Mouse (Mus musculus): ENCODE data around the gene Ptprk. TPM values are rescaled to one million over a fixed set of nuclear protein-coding genes. Genes with fewer than 3 reads are reported as not detected.

Gene Ptprk
- polyA plus RNA-seq, 1 experiment from 2014 or later, result 29.6 TPM

DNA sequence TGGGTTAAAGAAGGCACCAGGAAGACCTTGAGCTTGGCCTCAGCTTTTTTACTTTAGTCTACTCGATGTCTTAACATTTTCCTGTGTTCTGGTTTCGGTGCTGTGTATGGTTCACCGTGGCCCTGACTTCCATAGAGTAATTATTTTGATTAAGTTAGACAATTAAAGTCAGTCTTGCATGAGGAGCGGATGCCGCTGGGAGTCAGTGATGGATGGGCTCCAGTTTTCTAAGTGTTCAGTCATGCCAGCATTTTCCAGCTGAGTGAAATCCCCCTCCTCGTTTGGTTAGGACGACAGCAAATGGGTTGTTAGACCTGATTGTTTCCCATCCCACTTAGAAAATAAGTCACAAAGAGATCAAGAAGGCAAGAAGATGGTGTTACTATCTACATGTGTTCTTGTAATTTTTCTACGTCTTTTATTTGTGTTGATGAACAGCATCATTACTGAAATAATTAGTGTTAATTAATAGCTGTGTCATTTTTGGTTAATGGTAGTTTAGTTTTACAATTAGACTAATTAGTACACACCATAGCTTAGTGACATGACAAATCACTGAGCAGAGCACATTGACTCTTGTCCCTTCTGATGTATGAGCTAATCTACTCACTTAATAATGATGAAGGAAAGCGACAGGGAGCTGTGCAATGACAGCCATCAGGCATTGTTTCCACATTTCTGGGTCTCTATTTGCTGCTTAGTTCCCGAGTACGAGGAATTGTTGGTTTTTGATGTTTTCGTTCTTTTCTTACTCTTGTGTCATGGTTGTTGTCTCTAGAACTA is 390.3 kb downstream of the Ptprk start:
- no peaks in the 10 kb centered on the region for H3K27me3 ChIP-seq (ENCODE audit: control insufficient read depth, insufficient read depth, low read length)
- no peak overlapping the region for H3K4me2 ChIP-seq (replicated peaks; ENCODE audit: low read depth, low read length)
- ATAC-seq (ENCODE audit: low FRiP score), result peak; percentile 79
- peak; percentile 33 for DNase-seq (ENCODE audit: low spot score)
- no peak overlapping the region for H3K9ac ChIP-seq (ENCODE audit: low read depth, low read length)
- no peaks in the 10 kb centered on the region for H3K9me3 ChIP-seq (ENCODE audit: control insufficient read depth, low read length)
- no peaks in the 10 kb centered on the region for H3K36me3 ChIP-seq (ENCODE audit: control insufficient read depth, insufficient read depth, low read length)
- H3K4me3 ChIP-seq (ENCODE audit: low read depth, low read length), result no peak overlapping the region
- 44% methylated on average over 12 of the region's 12 CpGs for WGBS
- H3K4me1 ChIP-seq (replicated peaks; ENCODE audit: control insufficient read depth, insufficient read depth, low read length), result no peaks in the 10 kb centered on the region
- H3K27ac ChIP-seq (ENCODE audit: low read depth, low read length), result no peak overlapping the region

DNA sequence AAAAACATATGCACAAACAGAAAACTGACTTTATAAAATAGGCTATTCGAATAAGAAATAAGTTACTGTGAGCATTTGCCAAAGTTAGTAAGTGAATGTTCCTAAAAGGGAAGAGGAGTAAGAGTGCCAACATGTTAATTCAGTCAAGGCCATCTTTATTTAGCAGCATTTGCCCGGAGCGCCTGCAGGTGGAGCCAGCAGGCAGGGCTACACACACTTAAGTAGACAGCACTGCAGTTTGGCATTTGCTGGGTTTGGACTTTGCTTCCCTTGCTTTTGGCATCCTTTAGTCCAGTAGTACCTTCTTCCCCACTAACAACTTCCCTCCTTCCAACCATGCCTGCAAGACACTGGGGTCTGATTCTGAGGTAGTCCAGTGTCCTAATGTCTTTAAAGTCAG is 411.0 kb downstream of the Ptprk start:
- no peaks in the 10 kb centered on the region for H3K27me3 ChIP-seq (ENCODE audit: control insufficient read depth, insufficient read depth, low read length)
- H3K4me1 ChIP-seq (replicated peaks; ENCODE audit: control insufficient read depth, insufficient read depth, low read length), result no peaks in the 10 kb centered on the region
- no peak overlapping the region for H3K4me3 ChIP-seq (ENCODE audit: low read depth, low read length)
- ATAC-seq (ENCODE audit: low FRiP score), result peak; percentile 70
- no peak overlapping the region for H3K9ac ChIP-seq (ENCODE audit: low read depth, low read length)
- no peaks in the 10 kb centered on the region for H3K36me3 ChIP-seq (ENCODE audit: control insufficient read depth, insufficient read depth, low read length)
- DNase-seq (ENCODE audit: low spot score), result peak; percentile 41
- no peak overlapping the region for H3K27ac ChIP-seq (ENCODE audit: low read depth, low read length)
- WGBS, result 32% methylated on average over 3 of the region's 3 CpGs
- no peaks in the 10 kb centered on the region for H3K9me3 ChIP-seq (ENCODE audit: control insufficient read depth, low read length)
- no peak overlapping the region for H3K4me2 ChIP-seq (replicated peaks; ENCODE audit: low read depth, low read length)

- ATAC-seq (ENCODE audit: low FRiP score), result no peak
- Histone ChIP-seq H3K4me1 (replicated peaks; ENCODE audit: control insufficient read depth, insufficient read depth, low read length) (0 out of 2 replicates have a peak, but pooled peaks cover 2% of the 10 kb centered on the region), H3K27me3 (ENCODE audit: control insufficient read depth, insufficient read depth, low read length) (no peaks in the 10 kb centered on the region), H3K9me3 (ENCODE audit: control insufficient read depth, low read length) (no peaks in the 10 kb centered on the region), H3K4me3 (ENCODE audit: low read depth, low read length) (no peak overlapping the region), H3K27ac (ENCODE audit: low read depth, low read length) (no peak overlapping the region), H3K4me2 (replicated peaks; ENCODE audit: low read depth, low read length) (no peak overlapping the region), H3K9ac (ENCODE audit: low read depth, low read length) (no peak overlapping the region), H3K36me3 (ENCODE audit: control insufficient read depth, insufficient read depth, low read length) (no peaks in the 10 kb centered on the region)
- WGBS, result 86% methylated on average over 1 of the region's 1 CpGs
- no peak for DNase-seq (ENCODE audit: low spot score)
Observed at GRCm38 (mm10) chr10:28491006-28491405, 416.4 kb downstream of the Ptprk start.

DNA sequence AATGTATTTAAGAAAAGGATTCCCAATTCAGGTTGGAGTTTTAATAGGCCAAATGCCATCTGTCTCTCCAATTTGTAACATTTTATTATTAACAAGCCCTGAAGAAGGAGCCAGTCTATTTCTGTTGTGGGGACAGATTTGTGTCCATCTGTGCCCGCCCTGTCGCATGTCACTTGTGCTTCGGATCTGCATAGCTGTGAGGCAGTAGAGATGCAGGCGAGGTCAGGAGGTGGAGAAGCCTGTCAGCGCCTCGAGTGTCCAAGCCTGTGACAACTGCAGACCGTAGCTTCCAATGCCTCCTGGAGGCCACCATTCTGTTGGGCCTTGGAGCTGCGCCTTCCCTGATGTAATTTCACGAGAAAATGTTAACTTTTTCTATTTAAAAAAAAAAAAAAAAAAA is 417.6 kb downstream of the Ptprk start:
- WGBS, result 30% methylated on average over 9 of the region's 9 CpGs

DNA sequence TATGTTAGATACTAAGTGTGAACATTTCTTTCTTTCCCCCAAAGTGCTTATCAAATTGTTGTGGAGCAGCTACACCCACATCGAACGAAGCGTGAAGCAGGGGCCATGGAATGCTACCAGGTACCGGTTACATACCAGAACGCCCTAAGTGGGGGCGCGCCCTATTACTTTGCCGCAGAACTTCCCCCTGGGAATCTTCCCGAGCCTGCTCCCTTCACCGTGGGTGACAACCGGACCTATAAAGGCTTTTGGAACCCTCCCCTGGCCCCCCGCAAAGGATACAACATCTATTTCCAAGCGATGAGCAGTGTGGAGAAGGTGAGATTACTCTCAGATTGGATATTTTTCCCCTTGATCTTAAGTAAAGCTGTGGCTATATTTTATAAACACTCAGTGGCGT is 418.2 kb downstream of the Ptprk start:
- WGBS, result 24% methylated on average over 14 of the region's 14 CpGs
- Histone ChIP-seq H3K27me3 (ENCODE audit: control insufficient read depth, insufficient read depth, low read length) (no peaks in the 10 kb centered on the region), H3K4me3 (ENCODE audit: low read depth, low read length) (no peak overlapping the region), H3K4me2 (replicated peaks; ENCODE audit: low read depth, low read length) (peak overlapping the region; percentile 32), H3K36me3 (ENCODE audit: control insufficient read depth, insufficient read depth, low read length) (no peaks in the 10 kb centered on the region), H3K9ac (ENCODE audit: low read depth, low read length) (no peak overlapping the region), H3K4me1 (replicated peaks; ENCODE audit: control insufficient read depth, insufficient read depth, low read length) (0 out of 2 replicates have a peak, but pooled peaks cover 2% of the 10 kb centered on the region), H3K27ac (ENCODE audit: low read depth, low read length) (peak overlapping the region; percentile 24; the same call in 1 of the 2 replicates), H3K9me3 (ENCODE audit: control insufficient read depth, low read length) (no peaks in the 10 kb centered on the region)
- peak; percentile 18 for DNase-seq (ENCODE audit: low spot score)
- peak; percentile 23; the same call in 1 of the 2 replicates for ATAC-seq (ENCODE audit: low FRiP score)

More for the DNA sequence above, 417.6 kb downstream of the Ptprk start:
- Histone ChIP-seq H3K27ac (ENCODE audit: low read depth, low read length) (no peak overlapping the region), H3K36me3 (ENCODE audit: control insufficient read depth, insufficient read depth, low read length) (no peaks in the 10 kb centered on the region), H3K27me3 (ENCODE audit: control insufficient read depth, insufficient read depth, low read length) (no peaks in the 10 kb centered on the region), H3K4me3 (ENCODE audit: low read depth, low read length) (no peak overlapping the region), H3K9me3 (ENCODE audit: control insufficient read depth, low read length) (no peaks in the 10 kb centered on the region), H3K4me2 (replicated peaks; ENCODE audit: low read depth, low read length) (no peak overlapping the region), H3K9ac (ENCODE audit: low read depth, low read length) (no peak overlapping the region), H3K4me1 (replicated peaks; ENCODE audit: control insufficient read depth, insufficient read depth, low read length) (0 out of 2 replicates have a peak, but pooled peaks cover 2% of the 10 kb centered on the region)
- peak; percentile 29 for DNase-seq (ENCODE audit: low spot score)
- ATAC-seq (ENCODE audit: low FRiP score), result peak; percentile 45; the same call in 1 of the 2 replicates

- Histone ChIP-seq H3K4me1 (replicated peaks; ENCODE audit: control insufficient read depth, insufficient read depth, low read length) (0 out of 2 replicates have a peak, but pooled peaks cover 2% of the 10 kb centered on the region), H3K4me3 (ENCODE audit: low read depth, low read length) (no peak overlapping the region), H3K4me2 (replicated peaks; ENCODE audit: low read depth, low read length) (peak overlapping the region; percentile 32), H3K27me3 (ENCODE audit: control insufficient read depth, insufficient read depth, low read length) (no peaks in the 10 kb centered on the region), H3K9ac (ENCODE audit: low read depth, low read length) (no peak overlapping the region), H3K27ac (ENCODE audit: low read depth, low read length) (peak overlapping the region; percentile 24; the same call in 1 of the 2 replicates), H3K36me3 (ENCODE audit: control insufficient read depth, insufficient read depth, low read length) (no peaks in the 10 kb centered on the region), H3K9me3 (ENCODE audit: control insufficient read depth, low read length) (no peaks in the 10 kb centered on the region)
- peak; percentile 49 for DNase-seq (ENCODE audit: low spot score)
- ATAC-seq (ENCODE audit: low FRiP score), result peak; percentile 90
- 16% methylated on average over 7 of the region's 7 CpGs for WGBS
Observed at GRCm38 (mm10) chr10:28493271-28493861, 418.7 kb downstream of the Ptprk start.

- no peak overlapping the region for H3K9ac ChIP-seq (ENCODE audit: low read depth, low read length)
- H3K9me3 ChIP-seq (ENCODE audit: control insufficient read depth, low read length), result no peaks in the 10 kb centered on the region
- no peak overlapping the region for H3K4me2 ChIP-seq (replicated peaks; ENCODE audit: low read depth, low read length)
- ATAC-seq (ENCODE audit: low FRiP score) (no peak), DNase-seq (ENCODE audit: low spot score) (no peak)
- H3K27ac ChIP-seq (ENCODE audit: low read depth, low read length), result no peak overlapping the region
- 0 out of 2 replicates have a peak, but pooled peaks cover 2% of the 10 kb centered on the region for H3K4me1 ChIP-seq (replicated peaks; ENCODE audit: control insufficient read depth, insufficient read depth, low read length)
- WGBS, result 91% methylated on average over 1 of the region's 1 CpGs
- no peak overlapping the region for H3K4me3 ChIP-seq (ENCODE audit: low read depth, low read length)
- no peaks in the 10 kb centered on the region for H3K36me3 ChIP-seq (ENCODE audit: control insufficient read depth, insufficient read depth, low read length)
- no peaks in the 10 kb centered on the region for H3K27me3 ChIP-seq (ENCODE audit: control insufficient read depth, insufficient read depth, low read length)
Observed at GRCm38 (mm10) chr10:28497791-28498190, 423.2 kb downstream of the Ptprk start.

- no peak overlapping the region for H3K4me3 ChIP-seq (ENCODE audit: low read depth, low read length)
Observed at GRCm38 (mm10) chr10:28498504-28498903, 423.9 kb downstream of the Ptprk start.

More at GRCm38 (mm10) chr10:28498504-28498903, 423.9 kb downstream of the Ptprk start:
- H3K9me3 ChIP-seq (ENCODE audit: control insufficient read depth, low read length), result no peaks in the 10 kb centered on the region
- no peak overlapping the region for H3K27ac ChIP-seq (ENCODE audit: low read depth, low read length)
- H3K36me3 ChIP-seq (ENCODE audit: control insufficient read depth, insufficient read depth, low read length), result no peaks in the 10 kb centered on the region
- ATAC-seq (ENCODE audit: low FRiP score), result no peak
- H3K27me3 ChIP-seq (ENCODE audit: control insufficient read depth, insufficient read depth, low read length), result no peaks in the 10 kb centered on the region
- no peak for DNase-seq (ENCODE audit: low spot score)
- no peak overlapping the region for H3K9ac ChIP-seq (ENCODE audit: low read depth, low read length)
- 87% methylated on average over 3 of the region's 3 CpGs for WGBS
- 0 out of 2 replicates have a peak, but pooled peaks cover 2% of the 10 kb centered on the region for H3K4me1 ChIP-seq (replicated peaks; ENCODE audit: control insufficient read depth, insufficient read depth, low read length)
- no peak overlapping the region for H3K4me2 ChIP-seq (replicated peaks; ENCODE audit: low read depth, low read length)

Data from hindbrain, embryonic 11.5 days (tissue).